In genomic region chr14:7850913-7851312, GRCm38 (mm10) we compare ENCODE assay signal across 13 mouse cellular contexts. TPM values are rescaled to one million over a fixed set of nuclear protein-coding genes. Genes with fewer than 3 reads are reported as not detected.
A peak's percentile ranks its signal among the peaks of the same experiment; 100 is the strongest.
DNase-seq lines count a peak whose midpoint lies in the region; ATAC-seq and TF ChIP-seq lines count a peak whose summit lies in the region.
"Had no signal": no experiment of that assay in that cellular context is flagged by ENCODE, and none has a peak within 500 bp of the region (broad histone marks: within the 10 kb centered on the region; RNA-seq: fewer than 3 reads in every experiment).

No protein-coding gene starts in this region.

- H3K4me3 ChIP-seq in heart, embryonic 11.5 days (ENCODE audit: low read depth, low read length): no peak overlapping the region
- no peak overlapping the region for H3K4me3 ChIP-seq in layer of hippocampus, adult 2 months
- H3K4me3 ChIP-seq in G1E (ENCODE audit: low read depth, low read length): no peak overlapping the region
- no peak overlapping the region for H3K4me3 ChIP-seq in intestine, postnatal 0 days (ENCODE audit: low read depth, low read length)

- no peak for TF ChIP-seq CTCF in layer of hippocampus, adult 2 months (conservative IDR thresholded peaks at IDR 0.05)
- no peak for TF ChIP-seq CTCF in G1E (IDR thresholded peaks at IDR 0.05; ENCODE audit: low read depth, low read length)
- TF ChIP-seq CTCF in intestine, postnatal 0 days (IDR thresholded peaks at IDR 0.05; ENCODE audit: low read depth): no peak

- ATAC-seq in heart, embryonic 11.5 days (replicated peaks; ENCODE audit: insufficient number of reproducible peaks, low FRiP score, low TSS enrichment): no peak
- ATAC-seq in G1E (ENCODE audit: extremely low read depth, insufficient number of reproducible peaks, low FRiP score, poor library complexity, severe bottlenecking): peak; percentile 59
- ATAC-seq in intestine, postnatal 0 days: no peak

- peaks cover 62% of the 10 kb centered on the region for H3K4me1 ChIP-seq in heart, embryonic 11.5 days (ENCODE audit: control insufficient read depth, insufficient read depth, low read length)
- peaks cover 44% of the 10 kb centered on the region for H3K4me1 ChIP-seq in G1E (ENCODE audit: insufficient read depth, low read depth, low read length)
- H3K4me1 ChIP-seq in intestine, postnatal 0 days (replicated peaks; ENCODE audit: control insufficient read depth, insufficient read depth, low read length): peaks cover 17% of the 10 kb centered on the region; the same call in 1 of the 2 replicates

- peak overlapping the region; percentile 72 for H3K27ac ChIP-seq in heart, embryonic 11.5 days (ENCODE audit: low read depth, low read length)
- peak overlapping the region; percentile 4; the same call in 1 of the 2 replicates for H3K27ac ChIP-seq in layer of hippocampus, adult 2 months
- H3K27ac ChIP-seq in intestine, postnatal 0 days (ENCODE audit: low read depth, low read length): peak overlapping the region; percentile 41; the same call in 1 of the 2 replicates

- H3K27me3 ChIP-seq in heart, embryonic 11.5 days (ENCODE audit: control insufficient read depth, insufficient read depth, low read length): no peaks in the 10 kb centered on the region
- peaks cover 11% of the 10 kb centered on the region for H3K27me3 ChIP-seq in G1E (ENCODE audit: insufficient read depth, low read length)
- H3K27me3 ChIP-seq in intestine, postnatal 0 days (replicated peaks; ENCODE audit: control insufficient read depth, insufficient read depth, low read length): no peaks in the 10 kb centered on the region

- no peaks in the 10 kb centered on the region for H3K9me3 ChIP-seq in heart, embryonic 11.5 days (replicated peaks; ENCODE audit: control insufficient read depth, low read length)
- no peaks in the 10 kb centered on the region for H3K9me3 ChIP-seq in G1E (replicated peaks)
- H3K9me3 ChIP-seq in intestine, postnatal 0 days (ENCODE audit: control insufficient read depth): no peaks in the 10 kb centered on the region

- no peaks in the 10 kb centered on the region for H3K36me3 ChIP-seq in heart, embryonic 11.5 days (ENCODE audit: control insufficient read depth, insufficient read depth, low read length)
- H3K36me3 ChIP-seq in G1E (replicated peaks): no peaks in the 10 kb centered on the region
- H3K36me3 ChIP-seq in intestine, postnatal 0 days (ENCODE audit: control insufficient read depth, insufficient read depth): no peaks in the 10 kb centered on the region

- peak overlapping the region; percentile 38 for H3K4me2 ChIP-seq in heart, embryonic 11.5 days
- no peak overlapping the region for H3K4me2 ChIP-seq in intestine, postnatal 0 days (replicated peaks; ENCODE audit: low read depth)

- no peak for DNase-seq in heart, adult 18-20 months
- DNase-seq in layer of hippocampus, adult 2 months (ENCODE audit: low spot score in 2 of 2): no peak
- no peak for DNase-seq in layer of hippocampus, adult 9-11 months
- no peak for DNase-seq in G1E (ENCODE audit: low spot score)
- DNase-seq in natural killer cell, adult 2 months (ENCODE audit: low spot score in 2 of 2): no peak
- DNase-seq in thymus, postnatal 25 days: no peak
- DNase-seq: thymus, adult 18-20 months had no signal

- 28% methylated on average over 3 of the region's 3 CpGs for WGBS in heart, embryonic 11.5 days (ENCODE audit: insufficient replicate concordance)
- 39% methylated on average over 3 of the region's 3 CpGs for WGBS in intestine, postnatal 0 days

- no peak overlapping the region for H3K9ac ChIP-seq in heart, embryonic 11.5 days (ENCODE audit: low read depth, low read length)
- H3K9ac ChIP-seq in intestine, postnatal 0 days (ENCODE audit: low read depth, low read length): no peak overlapping the region

RNA-seq across cellular contexts. Expression of gene Flnb, which starts 33.2 kb away (rescaled TPM):
- polyA plus RNA-seq in heart, embryonic 11.5 days (2014; fragmentation: Nextera tagmentation; extraction: Ambion mirVana): 13.1 and 13.6 TPM in 2 replicates
- 10 to 100 TPM; 21.8 to 22.6 TPM for total RNA-seq in heart, adult 18-20 months (2021)
- total RNA-seq in layer of hippocampus, adult 2 months (2021): 10 to 100 TPM; 61.8 to 77.9 TPM
- total RNA-seq in G1E (2014; fragmentation: Nextera tagmentation) (1.7 and 1.8 TPM in 2 replicates), G1E (2017) (2.0 and 2.4 TPM in 2 replicates)
- polyA plus RNA-seq in G1E (2012): 0.22 and 0.43 TPM in 2 replicates
- 7.0 and 7.2 TPM in 2 replicates for polyA plus RNA-seq in intestine, postnatal 0 days (2015; fragmentation: Nextera tagmentation; extraction: Ambion mirVana)

RNA-seq across cellular contexts. Expression of gene Gm26661, which starts 59.5 kb away (rescaled TPM):
- not detected in 2 replicates for polyA plus RNA-seq in heart, embryonic 11.5 days (2014; fragmentation: Nextera tagmentation; extraction: Ambion mirVana)
- not detected for total RNA-seq in heart, adult 18-20 months (2021)
- total RNA-seq in layer of hippocampus, adult 2 months (2021): not detected
- total RNA-seq in G1E (2014; fragmentation: Nextera tagmentation): not detected in 2 replicates
- not detected in 2 replicates for total RNA-seq in G1E (2017)
- not detected in 2 replicates for polyA plus RNA-seq in G1E (2012)
- polyA plus RNA-seq in intestine, postnatal 0 days (2015; fragmentation: Nextera tagmentation; extraction: Ambion mirVana): not detected in 2 replicates
- total RNA-seq: left cerebral cortex, postnatal 10 days; neutrophil, adult 5-6 weeks had no signal
- polyA plus RNA-seq: cortical plate, adult 2 months; frontal cortex, adult 2 months had no signal

Comparison
In these comparisons a context has a peak if more than half of its experiments do, and no peak if none do; other contexts are left out.
1. H3K27ac ChIP-seq: peak in every context shown above with its lines; median percentile 72 in heart, embryonic 11.5 days; 41 in intestine, postnatal 0 days; 4 in layer of hippocampus, adult 2 months.
2. RNA of gene Flnb, which starts 33.2 kb away (total RNA-seq): 61.8 to 77.9 TPM in layer of hippocampus, adult 2 months and 21.8 to 22.6 TPM in heart, adult 18-20 months; 1.7 to 2.4 TPM in G1E; every median in the first group is over 4 times any median in the second.